Mouse (Mus musculus) small intestine, adult 2 months (tissue): ENCODE results near the gene Sobp. TPM values are rescaled to one million over a fixed set of nuclear protein-coding genes. Genes with fewer than 3 reads are reported as not detected.

Source experiments
- H3K27ac ChIP-seq: fragments of 200-500 bp; 2 replicates; pipeline ENCODE4 v1.5.1; 2012; ENCODE audit warnings: low read depth, low read length, control low read depth, inconsistent platforms; ENCODE audit not compliant: insufficient read depth
- H3K27me3 ChIP-seq: fragments of 200-500 bp; 2 replicates; pipeline ENCODE4 v1.6.1; 2012; ENCODE audit warnings: mild to moderate bottlenecking, moderate library complexity, low read length, inconsistent platforms; ENCODE audit not compliant: control insufficient read depth, insufficient read depth
- H3K36me3 ChIP-seq: fragments of 200-500 bp; 2 replicates; pipeline ENCODE4 v1.6.1; 2012; ENCODE audit warnings: mild to moderate bottlenecking, low read length, control low read depth, inconsistent platforms; ENCODE audit not compliant: control insufficient read depth, insufficient read depth
- H3K4me1 ChIP-seq: fragments of 200-500 bp; 2 replicates; pipeline ENCODE4 v1.6.1; 2012; ENCODE audit warnings: low read length, inconsistent platforms, mixed read lengths; ENCODE audit not compliant: control insufficient read depth, insufficient read depth, insufficient read length
- H3K4me3 ChIP-seq: fragments of 200-500 bp; 2 replicates; pipeline ENCODE4 v1.5.1; 2012; ENCODE audit warnings: low read depth, mild to moderate bottlenecking, control low read depth, inconsistent platforms, low read length, moderate library complexity
- CTCF ChIP-seq: fragments of 200-500 bp; IDR thresholded peaks from 2 replicates; pipeline ENCODE4 v1.5.1; 2012; ENCODE audit warnings: low read depth, mild to moderate bottlenecking, control low read depth, inconsistent platforms, low read length, moderate library complexity, mixed read lengths; ENCODE audit not compliant: insufficient replicate concordance, insufficient read length; ENCODE audit errors: extremely low read depth
- POLR2A ChIP-seq: fragments of 200-500 bp; IDR thresholded peaks from 2 replicates; pipeline ENCODE4 v1.6.1; 2012; ENCODE audit warnings: low read depth, mild to moderate bottlenecking, control low read depth, inconsistent platforms, low read length, moderate library complexity
- WGBS: fragments of 180-500 bp; shearing (Covaris S2); methylation state at CpG from one replicate; pipeline ENCODE4 v1.1.7; 2018; 5-methylcytosine and 5-hydroxymethylcytosine counted together
- polyA plus RNA-seq: library from polyadenylated mRNA; depleted of rRNA; stranded (reverse); fragments of >200 nt; gene quantifications from 2 replicates; pipeline ENCODE4 v1.2.3, GENCODE M21; 2012

Sobp gene
- polyA plus RNA-seq, 1 experiment: 0.79 TPM

DNA sequence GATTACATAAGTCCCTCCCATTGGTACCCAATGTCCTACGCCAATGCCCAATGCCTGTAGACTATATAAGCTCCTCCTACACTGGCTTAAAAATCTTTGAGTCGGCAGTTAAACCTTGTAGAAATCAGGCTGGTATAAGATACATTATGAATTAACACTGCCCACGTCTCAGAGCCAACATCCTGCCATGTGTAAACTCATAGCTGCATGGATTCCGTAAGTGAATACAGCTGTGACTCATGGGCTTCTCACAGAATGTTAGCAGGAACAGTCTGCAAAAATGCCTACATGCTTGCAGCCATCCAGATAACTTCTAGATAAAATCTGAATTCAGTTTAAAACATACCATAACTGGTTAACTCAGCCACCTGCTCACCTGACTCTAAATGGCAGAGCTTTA is 50.2 kb downstream of the Sobp start:
- no peaks in the 10 kb centered on the region for H3K27me3 ChIP-seq
- no peaks in the 10 kb centered on the region for H3K36me3 ChIP-seq
- WGBS: 85% methylated on average over 4 of the region's 4 CpGs
- no peak overlapping the region for H3K4me3 ChIP-seq
- TF ChIP-seq CTCF (no peak), POLR2A (no peak)
- no peak overlapping the region for H3K27ac ChIP-seq
- H3K4me1 ChIP-seq: no peaks in the 10 kb centered on the region

DNA sequence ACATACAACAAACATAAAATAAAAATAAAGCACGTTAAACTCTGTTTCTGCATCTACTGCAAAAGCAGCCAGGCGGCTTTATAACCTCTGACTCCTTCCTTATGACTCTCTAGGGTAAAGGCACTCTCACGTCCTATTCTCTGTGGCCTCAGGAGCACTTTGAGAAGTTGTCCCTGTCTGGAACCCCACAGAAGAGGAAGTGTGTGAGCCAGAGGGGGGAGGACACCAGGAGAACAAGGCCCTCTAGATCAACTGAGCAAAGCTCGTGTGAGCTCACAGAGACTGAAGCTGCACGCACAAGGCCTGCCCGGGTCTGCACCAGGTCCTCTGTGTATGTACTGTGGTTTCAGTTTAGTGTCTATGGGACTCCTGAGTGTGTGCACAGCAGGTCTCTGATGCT is 50.9 kb downstream of the Sobp start:
- Histone ChIP-seq H3K27me3 (no peaks in the 10 kb centered on the region), H3K36me3 (no peaks in the 10 kb centered on the region), H3K4me1 (no peaks in the 10 kb centered on the region), H3K4me3 (no peak overlapping the region), H3K27ac (no peak overlapping the region)
- WGBS: 68% methylated on average over 6 of the region's 6 CpGs
- TF ChIP-seq CTCF (no peak), POLR2A (no peak)

DNA sequence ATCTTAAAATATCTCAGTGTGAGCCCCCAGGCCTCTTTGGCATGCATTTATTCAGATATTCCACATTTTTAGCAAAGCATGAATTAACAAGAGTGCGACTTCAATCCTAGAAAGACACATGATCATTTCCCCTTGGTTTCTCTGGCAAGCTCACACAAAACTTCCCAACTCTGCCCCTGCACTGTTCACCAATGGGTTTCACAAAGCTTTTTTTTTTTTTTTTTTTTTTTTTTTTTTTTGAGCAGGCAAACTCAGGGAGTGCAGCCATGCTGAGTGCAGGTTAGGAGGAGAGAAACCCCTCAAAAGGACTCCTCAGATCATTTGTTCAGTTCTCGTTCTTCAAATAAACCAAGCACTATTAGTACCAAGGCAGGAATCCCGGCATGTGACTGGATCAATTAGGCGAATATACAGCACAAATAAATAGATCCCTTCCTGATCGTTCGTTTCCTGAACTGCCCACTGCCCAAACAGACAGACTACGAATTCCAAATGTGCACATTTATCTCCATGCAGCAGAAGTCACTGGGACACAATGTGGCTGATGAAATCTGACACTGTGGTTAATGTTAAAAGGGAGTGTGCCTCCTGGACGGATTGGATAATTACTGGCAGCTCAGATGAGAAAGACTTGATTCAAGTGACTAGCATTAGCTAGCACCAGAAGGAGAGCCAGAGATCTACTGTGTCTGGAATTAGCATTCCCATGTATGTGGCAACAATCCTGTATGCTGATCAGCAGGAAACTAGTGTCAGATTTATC is 53.5 kb downstream of the Sobp start:
- 43% methylated on average over 8 of the region's 8 CpGs for WGBS
- no peaks in the 10 kb centered on the region for H3K4me1 ChIP-seq
- TF ChIP-seq CTCF (no peak), POLR2A (no peak)
- no peaks in the 10 kb centered on the region for H3K27me3 ChIP-seq
- no peak overlapping the region for H3K4me3 ChIP-seq
- no peaks in the 10 kb centered on the region for H3K36me3 ChIP-seq
- H3K27ac ChIP-seq: no peak overlapping the region

DNA sequence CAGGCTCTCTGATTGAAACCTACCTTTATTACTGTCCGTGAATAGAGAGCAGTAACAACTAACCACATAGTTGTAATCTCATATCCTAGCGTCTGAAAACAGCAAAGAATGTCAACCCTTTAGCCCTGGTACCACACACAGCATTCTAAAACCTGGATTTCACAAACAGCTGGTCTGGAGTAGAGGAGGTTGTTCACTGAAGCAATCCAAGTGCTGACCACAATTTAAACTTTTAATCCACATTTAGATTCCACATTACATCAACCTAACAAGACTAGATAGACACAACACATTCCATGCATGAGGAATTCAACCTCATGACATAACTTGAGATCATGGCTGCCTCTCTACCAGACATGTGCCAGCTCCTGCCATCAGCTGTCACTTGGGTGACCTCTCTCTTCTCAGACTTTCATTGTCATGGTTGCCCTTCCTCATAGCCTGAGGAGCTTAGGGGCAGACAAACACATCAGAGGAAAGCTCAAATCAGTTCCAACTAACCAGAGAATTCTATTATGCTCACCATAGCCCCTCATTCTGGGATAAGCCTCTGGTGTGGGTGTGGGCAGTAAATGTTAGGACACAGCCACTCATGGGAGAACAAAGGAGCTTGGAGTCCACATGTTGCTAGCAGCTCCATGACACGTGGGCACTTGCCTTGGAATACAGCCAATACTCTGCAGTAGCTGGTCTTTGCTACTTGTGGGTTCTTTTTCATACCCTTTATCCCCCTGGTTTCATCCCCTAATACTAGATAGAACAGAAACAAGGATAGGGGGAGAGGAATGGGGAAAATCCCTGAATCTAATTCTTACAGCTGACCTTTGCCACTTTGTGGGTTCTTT is 58.0 kb downstream of the Sobp start:
- H3K27ac ChIP-seq: no peak overlapping the region
- no peaks in the 10 kb centered on the region for H3K27me3 ChIP-seq
- TF ChIP-seq CTCF (no peak), POLR2A (no peak)
- H3K36me3 ChIP-seq: no peaks in the 10 kb centered on the region
- no peak overlapping the region for H3K4me3 ChIP-seq
- WGBS: 59% methylated on average over 3 of the region's 3 CpGs
- H3K4me1 ChIP-seq: no peaks in the 10 kb centered on the region

DNA sequence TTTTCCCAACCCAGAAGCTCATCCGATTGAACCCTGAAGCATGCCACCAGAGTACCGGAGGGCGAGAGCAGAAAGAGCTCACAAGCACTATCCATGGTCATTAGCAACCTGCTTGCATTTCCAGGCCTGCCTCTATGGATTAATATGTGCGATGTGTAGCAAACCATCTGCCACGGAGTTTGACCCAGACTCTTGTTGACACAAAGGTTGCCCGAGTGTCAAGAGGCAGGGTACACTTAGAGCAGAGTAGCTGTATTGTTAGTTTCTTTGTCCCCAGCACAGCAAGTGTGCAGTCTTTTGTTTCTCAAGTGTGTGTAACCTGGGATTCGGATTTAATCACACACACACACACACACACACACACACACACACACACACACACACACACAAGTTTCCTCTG is 62.0 kb downstream of the Sobp start:
- Histone ChIP-seq H3K36me3 (no peaks in the 10 kb centered on the region), H3K27ac (no peak overlapping the region), H3K4me3 (no peak overlapping the region), H3K27me3 (no peaks in the 10 kb centered on the region), H3K4me1 (no peaks in the 10 kb centered on the region)
- 57% methylated on average over 7 of the region's 7 CpGs for WGBS
- TF ChIP-seq CTCF (no peak), POLR2A (no peak)

DNA sequence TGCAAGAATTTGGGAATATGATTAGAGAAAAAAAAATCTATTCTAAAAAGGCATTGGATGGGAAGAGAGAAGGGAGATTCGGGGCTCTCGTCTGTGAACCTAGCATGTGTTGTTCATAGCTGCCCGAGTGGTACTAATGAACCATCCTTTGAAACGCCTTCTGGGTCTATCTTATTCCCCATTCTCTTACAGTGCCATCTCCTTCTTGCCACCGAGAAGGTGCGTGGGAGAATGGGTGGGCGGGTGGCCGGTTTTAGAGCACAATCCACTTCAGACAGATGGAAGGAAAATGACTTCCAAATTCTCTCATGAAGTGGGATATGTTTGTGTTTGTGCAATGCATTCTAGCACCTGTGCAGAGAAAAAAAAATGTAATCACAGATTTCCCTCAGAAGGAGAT is 67.7 kb downstream of the Sobp start:
- TF ChIP-seq POLR2A (no peak), CTCF (no peak)

DNA sequence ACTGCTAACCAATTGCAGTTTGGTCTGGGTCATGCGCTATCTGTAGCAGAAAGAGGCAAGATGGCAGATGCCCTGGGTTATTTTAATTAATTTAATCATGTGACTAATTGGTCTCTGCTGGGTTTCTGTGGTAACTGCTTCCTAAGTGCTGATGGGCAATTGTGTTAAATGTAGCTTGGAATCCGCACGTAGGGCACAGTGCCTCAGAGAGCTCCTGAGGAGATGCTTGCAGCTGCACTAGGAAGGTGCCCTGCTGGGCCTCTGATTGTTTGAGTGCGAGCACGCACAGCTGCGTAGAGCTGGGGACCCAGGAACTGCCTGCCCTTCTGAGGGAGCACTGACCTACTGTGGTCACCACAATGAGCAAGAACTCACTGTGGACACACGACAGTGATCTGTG is 68.1 kb downstream of the Sobp start:
- H3K4me1 ChIP-seq: no peaks in the 10 kb centered on the region
- no peaks in the 10 kb centered on the region for H3K27me3 ChIP-seq
- no peaks in the 10 kb centered on the region for H3K36me3 ChIP-seq
- no peak overlapping the region for H3K4me3 ChIP-seq
- no peak overlapping the region for H3K27ac ChIP-seq
- 77% methylated on average over 7 of the region's 7 CpGs for WGBS
- TF ChIP-seq CTCF: no peak
- TF ChIP-seq POLR2A: no peak

More for the DNA sequence above, 67.7 kb downstream of the Sobp start:
- Histone ChIP-seq H3K27ac (no peak overlapping the region), H3K36me3 (no peaks in the 10 kb centered on the region), H3K4me1 (no peaks in the 10 kb centered on the region), H3K27me3 (no peaks in the 10 kb centered on the region), H3K4me3 (no peak overlapping the region)
- 84% methylated on average over 8 of the region's 8 CpGs for WGBS
